Mouse (Mus musculus): ENCODE results near the gene Prr18.
A peak's percentile ranks its signal among the peaks of the same experiment; 100 is the strongest.

The Prr18 gene

DNA sequence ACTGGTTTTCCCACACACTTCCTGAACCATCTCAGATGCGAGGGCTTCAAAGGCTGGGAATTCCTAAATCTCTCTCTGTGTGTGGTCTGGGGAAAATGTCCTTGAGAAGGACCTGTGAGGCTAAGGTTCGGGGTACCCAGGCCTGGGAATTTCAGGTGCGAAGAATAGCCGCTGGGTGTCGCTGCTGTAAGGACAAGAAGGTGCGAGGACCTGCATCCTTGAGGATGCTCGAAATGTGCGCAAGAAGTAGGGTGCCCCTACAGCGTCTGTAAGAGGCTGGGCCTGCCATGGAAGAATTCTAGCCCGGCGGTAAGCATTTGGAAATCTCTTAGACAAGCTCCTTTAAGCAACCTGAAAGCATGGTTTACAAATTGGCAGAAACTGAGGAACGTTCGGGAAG is 51.2 kb downstream of the Prr18 start:
- DNase-seq (ENCODE audit: inconsistent age in 2 of 2, low spot score in 1 of 2), result peak in 1 of 2 experiments; percentile 35

DNA sequence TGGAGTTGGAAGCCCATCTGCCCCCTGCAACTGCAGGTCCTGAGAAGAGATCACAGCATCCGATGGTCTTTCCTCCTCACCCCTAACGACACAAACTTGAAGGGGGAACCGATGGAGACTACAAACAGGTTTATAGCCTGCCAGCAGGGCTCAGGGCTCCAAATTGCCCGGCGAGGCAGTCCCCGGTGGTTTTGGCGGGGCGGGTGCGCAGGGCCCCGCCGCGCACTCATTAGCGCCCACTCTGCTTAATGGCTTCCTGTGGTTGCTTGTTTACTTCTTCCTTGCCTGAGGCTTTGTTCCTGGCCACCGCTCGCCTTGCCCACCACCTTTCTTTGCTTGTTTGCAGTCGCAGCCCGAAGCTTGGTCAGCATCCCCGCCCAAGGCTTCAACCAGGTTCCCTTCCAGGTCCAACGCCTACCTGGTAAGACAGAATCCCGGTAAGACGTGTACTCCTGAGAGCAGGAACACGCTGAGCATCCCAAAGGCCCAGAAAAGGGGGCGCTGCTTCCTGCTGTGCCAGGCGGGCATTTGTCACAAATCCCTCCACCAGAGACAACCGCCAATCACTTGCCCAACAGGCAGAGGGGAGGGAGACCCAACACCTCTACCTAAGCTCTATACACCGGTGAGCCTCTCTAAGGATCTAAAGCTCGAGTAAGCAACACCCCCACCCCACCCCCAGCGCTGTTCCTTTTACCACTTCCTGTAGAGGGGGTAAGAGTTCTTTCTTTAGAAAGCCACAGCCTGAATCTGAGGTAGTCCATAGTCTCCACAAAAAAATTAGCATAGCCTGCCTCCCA is 51.9 kb downstream of the Prr18 start:
- DNase-seq (ENCODE audit: inconsistent age in 2 of 2, low spot score in 1 of 2), result no peak

DNA sequence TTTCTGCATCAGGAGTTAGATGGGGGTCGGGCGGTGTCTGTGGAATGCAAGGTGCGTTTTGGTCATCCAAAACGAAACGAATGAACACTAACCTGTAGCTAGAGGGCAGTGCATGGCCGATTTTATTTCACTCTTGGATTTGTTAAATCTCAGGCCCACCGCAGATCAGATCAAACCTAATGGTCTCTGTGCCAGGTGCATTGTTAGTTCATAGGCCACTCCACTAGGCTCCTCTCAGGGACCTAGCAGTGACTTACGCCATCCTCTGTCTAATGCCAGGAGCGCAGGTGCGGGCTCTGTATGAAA is 52.5 kb downstream of the Prr18 start:
- DNase-seq (ENCODE audit: inconsistent age in 2 of 2, low spot score in 1 of 2), result no peak

DNA sequence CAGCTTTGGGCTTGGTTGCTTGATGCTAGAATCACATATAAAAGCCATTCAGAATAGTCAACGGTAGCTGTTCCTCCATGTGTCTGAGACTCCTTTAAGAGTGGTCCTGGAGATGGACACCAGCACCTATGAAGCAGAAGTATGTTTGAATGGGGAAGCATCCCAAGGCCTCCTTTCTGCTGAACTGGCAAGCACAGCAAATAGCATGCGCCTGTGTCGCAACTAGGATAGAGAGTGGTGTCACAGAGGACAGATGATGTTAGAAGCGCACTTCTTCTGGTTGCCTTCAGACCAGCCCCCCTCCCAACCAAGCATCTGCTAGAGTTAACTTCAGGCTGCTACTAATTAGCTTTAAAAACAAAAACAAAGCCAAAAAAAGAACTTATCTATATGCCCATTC is 53.2 kb downstream of the Prr18 start:
- no peak for DNase-seq (ENCODE audit: inconsistent age in 2 of 2, low spot score in 1 of 2)

Data from adrenal gland, adult (tissue).